Mouse (Mus musculus) testis, adult 10 weeks (tissue): ENCODE data around the gene Cobll1. TPM values are rescaled to one million over a fixed set of nuclear protein-coding genes. Genes with fewer than 3 reads are reported as not detected.

Experiments
- polyA plus RNA-seq: library from polyadenylated mRNA; stranded (reverse); fragments of 350-450 nt; fragmentation: Illumina TruSeq; extraction: RNeasy Lipid Tissue Mini Kit (QIAGEN cat#74804); gene quantifications from one replicate; pipeline ENCODE4 v1.2.3, GENCODE M21; 2014; ENCODE audit warnings: low read depth, low replicate concordance

Gene Cobll1
- polyA plus RNA-seq = 9.3 TPM

GRCm38 (mm10) chr2:65238964-65239570 lies at the start of gene Cobll1:
Gene Cobll1 (minus strand): TSS chr2:65239403.

Other genes with a start within 250 kb of the Cobll1 start
- gene Grb14, start 214.4 kb downstream of the Cobll1 start, polyA plus RNA-seq = 28.4 TPM
- gene Slc38a11, start 124.6 kb upstream of the Cobll1 start, polyA plus RNA-seq = 0.32 TPM